Mouse (Mus musculus): ENCODE measurements around the gene Rtp2.
A peak's percentile ranks its signal among the peaks of the same experiment; 100 is the strongest.
"Not testable (repeated sequence)": the region's sequence is repeated elsewhere in the genome, so short reads cannot be mapped to it uniquely, and the experiment has no call there.

The Rtp2 gene

DNA sequence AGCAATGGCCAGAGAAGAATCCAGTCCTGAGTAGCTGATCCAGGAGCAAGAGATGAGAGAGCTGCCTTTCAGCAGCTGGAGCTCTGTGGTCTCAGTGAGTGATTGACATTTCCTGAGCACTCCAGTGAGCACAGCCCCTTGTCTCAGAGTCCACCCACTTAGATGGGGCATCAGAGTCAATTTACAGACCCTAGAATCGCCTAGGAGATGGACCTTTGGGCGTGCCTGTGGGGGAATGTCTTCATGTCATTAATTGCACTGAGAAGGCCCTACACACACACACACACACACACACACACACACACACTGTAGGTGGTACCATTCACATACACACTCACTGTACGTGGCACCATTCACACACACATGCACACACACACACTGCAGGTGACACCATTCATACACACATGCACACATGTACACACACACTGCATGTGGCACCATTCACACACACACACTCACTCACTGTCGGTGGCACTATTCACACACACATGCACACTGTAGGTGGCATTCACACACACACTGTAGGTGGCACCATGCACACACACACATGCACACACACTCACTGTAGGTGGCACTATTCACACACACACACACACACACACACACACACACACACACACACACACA lies 20.0 kb upstream of the Rtp2 start:
- DNase-seq (ENCODE audit: low read depth): no peak

DNA sequence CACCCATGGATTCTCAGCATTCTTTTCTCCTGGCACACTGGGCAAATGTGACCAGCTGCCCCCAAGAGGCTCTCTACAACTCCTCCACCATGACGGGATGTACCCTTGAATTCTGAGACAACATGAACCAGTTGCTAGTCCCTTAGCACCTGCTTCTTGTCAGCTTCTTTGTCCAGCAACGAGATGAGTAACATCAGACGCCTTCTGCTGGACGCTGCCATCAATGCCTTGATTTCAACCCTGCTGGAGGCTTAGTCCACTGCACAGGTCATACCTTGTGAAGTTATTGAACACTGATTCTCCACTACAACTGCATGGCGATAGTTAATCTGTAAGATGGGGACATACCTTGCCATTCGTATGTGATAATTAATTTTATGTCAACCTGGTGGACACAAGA lies 15.5 kb upstream of the Rtp2 start:
- DNase-seq (ENCODE audit: low read depth): no peak

DNA sequence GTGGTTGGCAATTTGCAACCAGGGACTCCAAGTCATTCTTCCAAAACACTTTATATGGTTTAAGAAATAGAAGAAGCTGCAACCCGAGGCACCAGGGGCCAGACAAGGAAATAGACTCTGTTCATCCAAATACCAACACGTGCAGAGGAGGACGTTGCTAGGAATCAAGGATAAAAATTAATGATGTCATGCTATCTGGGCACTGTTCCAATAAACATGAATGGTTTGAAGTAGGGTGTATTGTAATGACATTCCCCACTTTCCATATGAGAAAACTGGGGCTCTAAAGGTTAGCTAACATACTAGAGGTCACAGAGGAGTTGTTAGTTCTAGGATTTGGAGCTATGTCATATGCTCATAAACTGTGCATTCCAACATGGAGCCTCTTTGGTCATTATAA lies 12.6 kb upstream of the Rtp2 start:
- no peak for DNase-seq (ENCODE audit: low read depth)

DNA sequence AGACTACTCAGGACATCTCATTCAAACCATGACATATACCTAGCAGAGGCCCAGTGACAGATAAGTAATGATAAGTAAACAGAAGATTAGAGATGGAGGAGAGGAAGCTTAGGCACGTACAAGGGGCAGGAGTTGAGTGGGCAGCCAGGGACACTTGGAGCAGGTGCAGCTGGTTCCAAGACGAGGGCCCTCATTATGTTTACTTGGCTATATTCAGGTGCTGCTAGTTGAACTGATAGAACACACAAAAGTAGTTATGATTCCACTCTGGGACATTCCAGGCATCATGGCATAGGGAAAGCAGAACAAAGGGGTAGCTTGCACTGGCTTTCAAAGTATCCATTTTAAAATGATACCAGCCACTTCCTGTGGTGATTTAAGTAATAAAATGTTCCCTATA lies 2.2 kb upstream of the Rtp2 start:
- no peak for DNase-seq (ENCODE audit: low read depth)

DNA sequence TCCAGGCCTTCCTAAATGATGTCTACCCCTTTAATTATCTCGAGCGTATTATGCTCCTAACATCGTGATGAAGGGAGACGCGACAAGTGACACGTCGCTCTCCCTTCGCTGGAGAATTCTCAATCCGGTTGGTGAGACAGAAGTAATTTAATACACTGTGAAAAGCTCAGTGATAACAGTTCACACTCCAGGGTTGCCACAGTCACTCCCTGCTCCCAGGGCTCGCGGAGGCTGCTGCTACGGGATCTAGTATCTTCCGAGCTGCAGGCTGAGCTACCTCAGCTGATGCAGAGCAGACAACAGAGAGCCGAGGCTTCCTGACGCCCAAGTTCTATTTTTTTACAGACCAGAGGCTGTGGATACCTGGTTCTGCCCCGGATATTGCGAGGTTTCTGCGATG lies 919 bp downstream of the Rtp2 start:
- no peak for DNase-seq (ENCODE audit: low read depth)

DNA sequence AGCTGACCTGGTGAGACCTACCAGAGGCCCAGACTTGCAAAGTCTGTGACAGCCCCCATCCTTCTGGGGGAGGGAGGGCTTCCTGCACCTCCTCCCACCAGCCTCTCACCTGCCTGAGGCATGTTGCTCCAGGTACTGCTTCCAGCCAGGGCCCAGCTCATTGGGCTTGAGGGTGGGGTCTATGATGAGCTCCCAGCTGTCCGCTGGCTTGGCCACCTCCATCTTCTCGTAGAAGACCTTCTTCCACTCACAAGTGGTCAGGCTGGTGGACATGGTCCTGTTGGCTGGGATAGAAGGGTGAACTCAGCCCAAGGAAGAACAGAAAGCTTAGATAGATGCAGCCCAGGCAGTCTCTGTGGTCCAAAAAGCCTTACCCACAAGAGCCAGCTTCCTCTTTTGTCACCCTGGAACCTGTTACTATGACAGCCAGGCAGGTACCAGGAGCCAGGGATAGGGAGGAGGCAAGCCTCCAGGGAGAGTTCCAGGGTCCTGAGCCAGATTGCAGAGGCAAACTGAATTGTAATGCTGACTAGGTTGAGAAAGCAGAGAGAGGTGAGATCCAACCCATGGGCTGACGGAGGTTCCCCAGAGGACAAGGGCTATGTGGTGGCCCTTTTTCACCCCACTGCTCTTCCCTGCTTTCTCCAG lies 1.6 kb downstream of the Rtp2 start:
- DNase-seq (ENCODE audit: low read depth): no peak

DNA sequence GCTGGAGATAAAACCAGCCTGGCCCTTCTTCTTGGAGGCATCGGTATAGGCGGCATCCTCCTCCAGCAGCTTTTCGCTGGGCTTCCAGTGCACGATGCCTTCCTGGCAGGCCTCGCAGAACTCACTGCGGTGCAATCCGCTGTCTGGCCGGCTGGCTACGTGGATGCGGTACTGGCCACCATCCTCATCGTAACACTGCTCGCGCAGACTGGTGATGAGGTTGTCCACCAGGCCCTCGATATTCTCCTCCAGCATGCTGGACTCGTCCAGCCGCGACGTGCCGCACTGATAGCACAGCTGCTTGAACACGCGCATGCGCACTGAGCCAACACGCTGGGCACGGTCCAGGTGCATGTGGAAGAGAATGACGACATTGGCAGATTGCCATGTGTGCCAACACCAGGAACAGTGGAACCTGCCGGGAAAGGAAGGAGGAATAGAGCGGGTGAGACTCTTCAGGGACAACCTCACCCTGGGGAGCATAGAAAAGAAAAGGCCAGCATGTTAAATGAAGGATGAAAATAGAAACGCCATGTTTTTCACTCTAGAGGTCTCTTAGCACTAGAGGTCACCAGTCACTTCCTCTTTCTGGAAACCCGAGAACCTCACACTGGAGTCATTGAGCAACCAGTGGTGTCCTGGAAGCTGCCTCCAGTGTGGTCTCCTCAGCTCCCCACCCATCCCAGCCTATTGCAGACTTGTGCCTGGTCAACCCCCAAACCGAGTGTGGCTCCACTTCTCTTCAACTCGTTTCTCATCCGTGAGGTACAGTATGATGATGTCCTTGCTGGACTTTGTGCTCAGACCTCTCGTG lies 4.7 kb downstream of the Rtp2 start:
- DNase-seq (ENCODE audit: low read depth): no peak

DNA sequence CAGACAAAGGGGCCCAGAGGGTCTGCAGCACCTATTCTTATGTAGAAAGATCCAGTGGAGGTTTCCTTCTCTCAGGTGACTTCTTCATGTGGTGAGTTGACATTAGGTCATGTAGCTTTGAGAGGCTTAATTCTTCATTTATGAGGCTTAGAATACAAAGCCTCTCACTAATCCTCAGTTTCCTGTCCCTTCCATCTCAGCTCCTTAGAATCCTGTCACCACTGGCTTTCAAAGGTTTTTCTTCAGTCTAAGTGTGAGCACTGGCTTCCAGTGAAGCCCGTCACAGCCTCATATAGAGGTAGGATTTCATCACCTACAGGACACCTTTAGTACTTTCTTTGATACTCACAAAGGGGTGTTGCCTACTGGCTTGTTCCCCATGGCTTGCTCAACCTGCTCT lies 9.3 kb downstream of the Rtp2 start:
- DNase-seq (ENCODE audit: low read depth): no peak

DNA sequence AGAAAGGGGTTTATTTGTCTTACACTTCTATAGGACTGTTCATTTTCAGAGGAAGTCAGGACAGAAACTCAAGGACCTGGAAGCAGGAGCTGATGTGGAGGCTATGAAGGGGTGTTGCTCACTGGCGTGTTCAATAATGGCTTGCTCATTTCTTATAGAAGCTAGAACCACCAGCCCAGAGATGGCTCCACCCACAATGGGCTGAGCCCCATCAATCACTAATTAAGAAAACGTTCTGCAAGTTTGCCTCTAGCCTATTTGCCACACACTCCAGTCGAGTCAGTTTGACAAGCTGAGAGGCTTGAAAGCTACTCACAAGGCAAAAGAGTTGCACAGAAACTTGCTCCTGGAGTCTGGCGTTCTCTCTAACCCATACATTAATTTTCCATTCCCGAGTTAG lies 10.5 kb downstream of the Rtp2 start:
- no peak for DNase-seq (ENCODE audit: low read depth)

DNA sequence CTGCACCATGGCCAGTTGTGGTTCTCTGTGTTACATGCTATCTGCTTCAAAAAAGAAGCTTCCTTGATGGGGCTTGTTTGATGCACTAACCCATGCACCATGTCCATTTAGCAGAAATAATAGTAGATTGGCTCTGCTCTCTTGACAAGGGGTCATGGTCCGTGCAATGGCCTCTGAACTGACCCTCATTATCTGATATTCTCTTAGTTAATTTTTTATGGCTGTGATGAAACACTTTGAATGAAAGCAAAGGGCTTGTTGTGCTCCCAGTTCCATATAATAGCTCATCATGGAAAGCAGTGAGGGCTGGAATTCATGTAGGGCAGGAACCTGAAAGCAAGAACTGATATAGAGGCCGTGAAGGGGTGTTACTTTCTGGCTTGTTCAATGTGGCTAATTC lies 12.8 kb downstream of the Rtp2 start:
- no peak for DNase-seq (ENCODE audit: low read depth)

DNA sequence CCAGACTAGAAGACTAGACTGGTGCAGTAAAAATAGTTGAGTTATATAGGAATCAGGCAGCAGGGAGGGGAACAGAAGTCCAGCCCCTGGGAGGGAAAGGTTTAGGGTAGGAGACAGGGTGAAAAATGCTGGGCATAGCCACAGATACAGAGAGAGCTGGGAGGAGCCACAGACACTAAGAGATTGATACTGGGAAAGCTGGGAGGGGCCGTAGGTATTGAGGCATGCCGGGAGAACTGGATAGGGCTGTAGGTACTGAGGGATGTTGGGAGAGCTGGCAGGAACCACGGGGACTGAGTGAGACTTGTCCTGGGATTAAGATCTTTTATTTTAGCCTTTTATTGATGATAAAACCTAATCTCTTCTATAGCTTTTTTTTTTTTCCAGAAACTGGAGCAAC lies 18.8 kb downstream of the Rtp2 start:
- no peak for DNase-seq (ENCODE audit: low read depth)

DNA sequence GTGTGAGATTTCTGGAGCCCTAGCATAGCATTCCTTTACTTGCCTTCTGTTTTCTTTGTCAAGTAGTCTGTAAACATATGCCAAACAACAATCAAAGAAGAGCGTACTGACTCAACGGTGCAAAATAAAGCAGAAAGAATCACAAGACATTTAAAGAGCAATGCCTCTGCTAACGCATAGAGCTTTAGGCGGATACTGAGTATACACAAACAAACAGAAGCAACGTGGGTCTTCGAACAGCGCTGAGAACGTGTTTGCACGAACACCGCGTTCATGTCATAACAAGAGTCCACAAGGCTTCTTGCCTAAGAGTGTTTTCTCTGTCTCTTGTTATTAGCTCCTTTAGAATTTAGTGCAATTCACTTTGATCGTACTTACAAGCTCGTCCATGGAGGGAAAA lies 19.5 kb downstream of the Rtp2 start:
- no peak for DNase-seq (ENCODE audit: low read depth)

DNA sequence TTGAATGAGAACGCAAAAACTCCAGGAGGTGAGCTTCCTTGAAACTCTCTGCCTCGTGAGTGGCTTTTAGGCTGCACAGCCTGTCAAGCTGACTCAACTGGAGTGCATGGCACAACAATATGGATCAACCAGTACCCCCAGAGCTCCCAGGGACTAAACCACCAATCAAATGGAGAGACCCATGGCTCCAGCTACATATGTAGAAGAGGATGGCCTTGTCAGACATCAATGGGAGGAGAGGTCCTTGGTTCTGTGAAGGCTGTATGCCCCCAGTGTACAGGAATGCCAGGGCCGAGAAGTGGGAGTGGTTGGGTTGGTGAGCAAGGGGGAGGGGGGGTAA lies 23.2 kb downstream of the Rtp2 start:
- DNase-seq (ENCODE audit: low read depth): not testable (repeated sequence)

DNA sequence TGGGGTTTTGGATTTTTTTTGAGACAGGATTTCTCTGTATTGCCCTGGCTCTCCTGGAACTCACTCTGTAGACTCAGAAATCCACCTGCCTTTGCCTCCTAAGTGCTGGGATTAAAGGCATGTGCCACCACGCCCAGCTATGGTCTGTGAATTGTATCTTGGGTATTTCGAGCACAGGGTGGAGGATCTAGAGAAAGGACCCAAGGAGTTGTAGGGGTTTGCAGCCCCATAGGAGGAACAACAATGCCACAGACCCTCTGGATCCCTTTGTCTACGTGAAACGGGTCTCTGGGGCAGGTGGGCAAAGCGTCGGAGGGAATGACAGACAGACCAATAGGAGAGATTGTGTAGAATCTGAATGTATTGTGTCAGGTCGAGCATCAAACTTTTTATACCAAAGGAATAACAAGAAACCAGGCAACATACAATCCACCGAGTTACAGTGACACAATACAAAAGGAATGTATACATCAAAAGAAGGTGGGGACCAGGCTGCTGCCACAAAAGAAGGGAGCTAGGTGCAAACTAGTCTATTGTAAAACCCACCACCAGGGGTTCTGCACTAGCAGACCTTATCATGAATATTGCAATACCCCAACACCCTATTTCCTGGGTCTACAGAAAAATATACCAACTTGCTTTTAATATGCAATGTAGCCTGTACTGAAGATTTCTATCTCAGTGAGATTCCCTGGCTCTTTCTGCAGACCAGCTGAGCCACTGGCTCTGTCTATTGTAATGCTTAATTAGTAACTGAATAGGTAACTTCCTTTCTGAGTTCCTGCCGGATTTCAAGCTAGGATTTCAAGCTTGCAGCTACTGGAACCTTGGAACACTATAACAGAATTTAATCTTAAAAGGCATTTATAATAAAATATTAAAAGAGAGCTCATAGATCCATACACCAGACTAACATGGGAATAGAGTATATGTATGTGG lies 23.8 kb downstream of the Rtp2 start:
- DNase-seq (ENCODE audit: low read depth): not testable (repeated sequence)

DNA sequence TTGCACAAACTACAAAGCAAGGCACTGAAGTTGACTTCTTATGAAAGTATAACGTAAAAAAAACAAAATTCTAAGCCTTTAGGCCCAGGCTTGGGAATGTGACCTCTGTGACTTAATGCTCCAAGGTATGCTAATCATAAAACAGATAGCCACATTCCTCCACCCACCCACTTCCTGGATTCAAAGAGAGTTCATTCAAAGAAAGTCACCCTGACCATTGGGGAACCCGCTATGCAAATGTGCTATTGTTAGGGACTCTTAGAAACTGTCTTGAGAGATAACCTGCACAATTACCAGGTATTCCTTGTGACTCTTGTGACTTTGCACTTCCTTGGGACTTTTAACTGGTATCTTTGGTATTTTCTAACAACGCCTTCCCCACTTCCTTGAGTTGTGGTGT lies 25.6 kb downstream of the Rtp2 start:
- not testable (repeated sequence) for DNase-seq (ENCODE audit: low read depth)

DNA sequence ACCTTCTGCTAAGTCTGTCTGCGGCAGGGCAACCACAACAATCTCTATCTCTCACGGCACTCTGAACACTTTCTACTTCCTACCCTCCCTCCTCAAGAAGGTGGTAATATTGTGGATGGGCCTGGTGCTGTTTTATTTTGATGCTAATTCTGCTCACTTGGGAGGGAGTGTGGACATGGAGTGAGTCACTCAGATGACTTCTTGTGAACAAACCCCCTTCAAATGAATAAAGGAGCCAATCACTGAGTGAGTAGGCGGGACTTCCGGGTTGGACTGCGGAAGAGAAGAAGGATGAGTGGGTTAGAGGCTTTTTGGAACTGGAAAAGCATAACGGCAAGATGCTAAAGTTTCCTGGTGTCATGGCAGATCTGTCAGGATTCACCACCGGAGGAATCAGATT lies 30.8 kb downstream of the Rtp2 start:
- no peak for DNase-seq (ENCODE audit: low read depth)

DNA sequence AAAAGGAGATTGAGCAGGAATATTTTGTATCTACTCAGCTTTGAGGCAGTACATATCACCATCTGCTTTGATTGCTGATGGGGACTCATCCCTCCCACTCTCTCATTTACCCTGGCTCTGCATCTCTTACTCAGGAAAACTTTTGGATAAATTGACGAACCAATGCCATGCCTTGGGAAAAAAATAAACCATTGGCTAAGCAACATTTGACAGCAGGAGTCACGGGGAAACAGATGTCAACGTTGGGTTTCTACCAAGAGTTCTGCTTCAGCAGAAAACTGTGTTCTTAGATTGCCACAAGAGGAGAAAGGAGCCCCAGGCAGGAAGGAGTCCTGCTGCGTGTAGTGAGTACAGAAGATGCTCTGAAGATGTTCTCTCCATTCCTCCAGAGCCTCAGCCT lies 32.1 kb downstream of the Rtp2 start:
- no peak for DNase-seq (ENCODE audit: low read depth)

DNA sequence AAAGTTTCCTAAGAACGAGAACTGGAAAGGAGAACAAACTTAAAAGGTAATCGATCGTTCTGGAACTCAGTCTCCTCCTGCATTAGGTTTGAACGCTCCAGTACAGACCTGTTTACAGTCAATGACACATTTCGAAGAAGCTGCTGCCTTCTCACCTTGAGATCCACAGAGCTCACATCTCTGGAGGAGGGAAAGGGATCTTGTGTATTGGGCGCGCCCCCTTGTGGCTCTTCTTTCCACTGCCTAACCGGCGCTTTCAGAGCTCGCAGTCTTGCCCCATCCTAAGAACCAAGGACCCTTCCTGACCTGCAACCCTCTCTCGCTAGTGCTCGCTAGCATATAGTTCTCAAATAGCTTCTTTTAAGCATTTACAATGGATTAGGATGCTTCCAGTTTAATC lies 33.4 kb downstream of the Rtp2 start:
- DNase-seq (ENCODE audit: low read depth): peak; percentile 28

DNA sequence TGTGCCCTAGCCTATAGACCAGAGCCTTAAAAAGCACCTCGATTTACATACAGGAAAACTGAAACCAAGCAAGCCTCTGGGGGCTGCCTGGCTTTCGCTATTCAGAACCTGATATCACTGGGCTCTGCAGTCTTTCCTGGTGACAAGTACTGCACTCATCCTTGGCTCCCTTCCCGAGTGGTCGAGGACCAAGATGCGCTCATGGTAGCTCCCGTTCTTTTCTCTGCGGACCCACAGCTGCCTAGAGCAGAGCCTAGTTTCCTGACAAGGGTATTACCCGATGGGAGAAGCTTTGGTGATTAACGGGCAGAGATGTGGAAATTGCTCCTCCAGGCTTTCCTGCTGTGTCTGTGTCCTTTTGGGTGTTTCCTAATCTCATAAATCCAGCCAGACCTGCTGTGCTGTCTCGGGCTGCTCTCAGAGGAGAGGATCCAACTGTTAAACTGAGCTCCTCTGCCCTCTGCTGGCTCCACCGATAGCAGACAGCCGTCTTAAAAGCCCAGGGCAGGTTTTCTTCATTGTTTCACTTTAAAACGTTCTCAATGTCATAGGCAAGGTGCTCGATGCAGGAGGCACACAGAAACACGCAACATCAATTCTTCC lies 34.1 kb downstream of the Rtp2 start:
- peak; percentile 2 for DNase-seq (ENCODE audit: low read depth)

DNA sequence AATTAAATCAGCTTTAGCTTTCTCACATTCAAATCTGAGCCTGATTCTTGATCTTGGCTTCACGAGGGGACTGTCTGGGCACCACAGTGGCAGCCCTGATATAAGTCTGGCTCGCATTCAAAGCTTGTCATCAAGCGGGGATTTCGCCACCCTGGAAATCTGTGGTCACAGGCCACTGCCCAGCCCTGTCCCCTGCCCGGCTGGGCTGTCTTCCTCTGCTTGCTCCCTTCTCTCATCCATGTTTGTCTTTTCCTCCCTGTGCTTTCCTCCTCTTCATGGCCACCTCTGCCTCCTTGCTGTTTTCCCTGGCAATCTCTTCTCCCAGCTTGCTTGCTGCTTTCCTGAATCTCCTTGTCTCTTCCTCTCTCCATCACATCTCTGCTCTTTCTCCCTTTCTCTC lies 34.7 kb downstream of the Rtp2 start:
- DNase-seq (ENCODE audit: low read depth): no peak

DNA sequence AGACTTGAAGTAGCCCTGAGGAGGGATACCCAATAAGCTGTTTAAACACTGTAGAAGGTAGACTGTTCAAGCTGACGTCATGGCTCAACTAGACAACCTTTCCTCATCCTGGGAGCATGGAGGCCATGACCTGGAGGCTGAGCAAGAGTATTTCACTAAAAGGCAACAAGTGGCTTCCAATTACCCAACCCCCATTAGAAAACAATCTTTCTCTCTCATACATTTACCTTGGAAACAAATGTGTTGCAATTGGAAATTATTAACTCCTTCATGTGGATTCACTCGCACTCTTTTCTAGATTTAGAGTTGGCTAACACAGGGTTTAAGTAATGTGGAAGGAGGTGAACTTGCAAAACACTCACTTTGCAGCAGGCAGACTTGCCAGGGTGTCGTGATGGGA lies 37.1 kb downstream of the Rtp2 start:
- no peak for DNase-seq (ENCODE audit: low read depth)

DNA sequence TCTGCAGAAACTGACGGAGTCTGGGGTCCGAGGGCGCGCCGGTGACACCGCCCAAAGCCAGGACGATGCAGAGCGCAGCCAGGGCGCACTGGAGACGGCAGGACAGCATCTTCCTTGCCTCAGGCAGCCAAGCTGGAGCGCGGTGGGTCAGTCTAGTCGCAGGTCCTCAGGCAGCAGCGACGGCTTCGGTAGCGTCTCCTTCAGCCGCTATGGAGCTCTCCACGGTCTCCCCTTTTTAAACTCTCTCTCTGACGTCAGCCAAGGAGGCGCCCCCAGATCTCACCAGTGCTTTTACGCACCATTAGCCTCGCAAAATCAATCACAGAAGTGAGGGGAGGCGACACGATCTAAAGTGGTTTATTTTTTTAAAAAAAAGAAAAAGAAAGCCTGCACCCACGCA lies 41.6 kb downstream of the Rtp2 start, which contains the start of gene Sst:
Sst (minus strand) TSS at position 323 of the 400 bp plus-strand sequence.
- no peak for DNase-seq (ENCODE audit: low read depth)
